Mouse (Mus musculus): ENCODE measurements around the gene Gm9803.

DNA sequence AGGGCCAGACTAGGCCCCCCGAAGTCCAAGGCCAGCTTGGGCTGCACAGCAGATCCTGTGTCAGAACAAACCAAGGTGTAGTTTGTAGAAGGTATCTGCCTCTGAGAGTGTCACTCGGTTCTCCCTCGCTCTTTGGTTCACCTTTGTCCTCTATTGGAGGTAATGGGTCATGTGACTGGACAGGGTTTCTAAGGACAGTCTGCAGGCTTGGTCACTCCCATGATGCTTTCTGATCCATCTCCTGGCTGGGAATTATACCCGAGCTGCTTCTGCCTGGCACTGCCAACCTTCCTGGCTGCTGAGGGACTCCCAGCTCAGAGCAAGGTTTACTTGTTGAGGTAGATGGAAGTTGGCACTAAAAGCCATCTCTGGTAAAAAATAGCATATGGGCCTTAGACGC is 33.0 kb upstream of the Gm9803 start:
- TF ChIP-seq POLR2A (IDR thresholded peaks at IDR 0.05; ENCODE audit: low read depth, low read length): no peak
- TF ChIP-seq CTCF (IDR thresholded peaks at IDR 0.05; ENCODE audit: extremely low read depth, insufficient read depth, insufficient read length, insufficient replicate concordance): no peak

Measured in spleen, adult 2 months (tissue).